Mouse (Mus musculus) CH12.LX (cell line): ENCODE results near the gene Tcp11l1. TPM values are rescaled to one million over a fixed set of nuclear protein-coding genes. Genes with fewer than 3 reads are reported as not detected.

ENCODE experiments used
- DNase-seq: peaks from one replicate; pipeline ENCODE4 v3.0.0-alpha.2; 2013; ENCODE audit errors: extremely low read depth
- H3K27ac ChIP-seq: 2 replicates; pipeline ENCODE4 v1.5.1; 2012; ENCODE audit warnings: low read depth, mild to moderate bottlenecking, control low read depth, moderate library complexity; ENCODE audit not compliant: insufficient read depth
- H3K27me3 ChIP-seq: replicated peaks from 2 replicates; pipeline ENCODE3; 2012; ENCODE audit warnings: inconsistent platforms
- H3K36me3 ChIP-seq, 2 experiments: replicated peaks in 1 of 2; 2 replicates each; pipeline versions ENCODE3 to v1.6.1; 2012; ENCODE audit warnings: inconsistent platforms in 1 of 2, low read length in 1 of 2, mild to moderate bottlenecking in 1 of 2, mixed read lengths in 1 of 2, moderate library complexity in 1 of 2; ENCODE audit not compliant: control insufficient read depth in 1 of 2, insufficient read depth in 1 of 2
- H3K4me1 ChIP-seq, 2 experiments: 2 replicates each; pipeline ENCODE4 v1.6.1; 2012; ENCODE audit warnings: inconsistent platforms in 1 of 2, moderate library complexity in 1 of 2; ENCODE audit not compliant: insufficient read depth in 2 of 2, control insufficient read depth in 1 of 2
- H3K4me2 ChIP-seq: 2 replicates; pipeline ENCODE4 v1.6.1; 2012; ENCODE audit warnings: low read depth, mild to moderate bottlenecking, control low read depth; ENCODE audit not compliant: poor library complexity, insufficient read depth, severe bottlenecking
- H3K4me3 ChIP-seq, 3 experiments: fragments of 150-350 bp in 1 of 3; sonication (generic) in 1 of 3; replicated peaks in 1 of 3; 2 replicates each; pipeline versions ENCODE3 to v1.5.1; 2011 to 2012; ENCODE audit warnings: low read depth in 2 of 3, low read length in 2 of 3, mild to moderate bottlenecking in 2 of 3, moderate library complexity in 2 of 3, control low read depth in 1 of 3, improper control_type of control experiment in 1 of 3, inconsistent platforms in 1 of 3, mixed read lengths in 1 of 3; ENCODE audit not compliant: poor library complexity in 1 of 3
- H3K79me2 ChIP-seq: replicated peaks from 2 replicates; pipeline ENCODE4 v1.6.1; 2012; ENCODE audit warnings: mild to moderate bottlenecking, moderate library complexity; ENCODE audit not compliant: control insufficient read depth, poor library complexity, insufficient read depth, severe bottlenecking; ENCODE audit errors: extremely low read depth
- H3K9ac ChIP-seq: 2 replicates; pipeline ENCODE4 v1.6.1; 2012; ENCODE audit warnings: low read depth, mild to moderate bottlenecking, control low read depth, moderate library complexity; ENCODE audit not compliant: insufficient read depth
- H3K9me3 ChIP-seq: replicated peaks from 2 replicates; pipeline ENCODE3; 2012; ENCODE audit warnings: low read length, inconsistent platforms, mixed read lengths
- BHLHE40 ChIP-seq: IDR thresholded peaks from 2 replicates; pipeline ENCODE4 v1.6.1; 2011; ENCODE audit warnings: mild to moderate bottlenecking, low read depth, low read length, improper control_type of control experiment
- CHD1 ChIP-seq: IDR thresholded peaks from 2 replicates; pipeline ENCODE4 v1.6.1; 2012; ENCODE audit warnings: low read depth, low read length, improper control_type of control experiment, inconsistent platforms
- CHD2 ChIP-seq: IDR thresholded peaks from 2 replicates; pipeline ENCODE4 v1.6.1; 2011; ENCODE audit warnings: low read length, improper control_type of control experiment
- CTCF ChIP-seq, 2 experiments: IDR thresholded peaks in 1 of 2; conservative IDR thresholded peaks in 1 of 2; 2 replicates each; pipeline ENCODE4 v1.5.1; 2011 to 2012; ENCODE audit warnings: low read depth in 2 of 2, low read length in 2 of 2, improper control_type of control experiment in 1 of 2, inconsistent platforms in 1 of 2, mild to moderate bottlenecking in 1 of 2, moderate library complexity in 1 of 2
- ETS1 ChIP-seq: conservative IDR thresholded peaks from 2 replicates; pipeline ENCODE4 v1.6.1; 2012; ENCODE audit warnings: low read depth, mild to moderate bottlenecking, inconsistent platforms, low read length, improper control_type of control experiment, moderate library complexity
- GABPA ChIP-seq: IDR thresholded peaks from 2 replicates; pipeline ENCODE4 v1.6.1; 2012; ENCODE audit warnings: low read depth, low read length, improper control_type of control experiment, inconsistent platforms; ENCODE audit not compliant: insufficient replicate concordance
- JUN ChIP-seq: IDR thresholded peaks from 2 replicates; pipeline ENCODE4 v1.6.1; 2011; ENCODE audit warnings: low read depth, mild to moderate bottlenecking, low read length, improper control_type of control experiment, moderate library complexity; ENCODE audit not compliant: insufficient read depth
- JUND ChIP-seq: conservative IDR thresholded peaks from 2 replicates; pipeline ENCODE4 v1.6.1; 2011; ENCODE audit warnings: low read depth, low read length, improper control_type of control experiment
- KAT2A ChIP-seq: IDR thresholded peaks from 2 replicates; pipeline ENCODE4 v1.6.1; 2012; ENCODE audit warnings: low read length, improper control_type of control experiment, inconsistent platforms; ENCODE audit not compliant: insufficient replicate concordance
- MAX ChIP-seq: IDR thresholded peaks from 2 replicates; pipeline ENCODE4 v1.6.1; 2011; ENCODE audit warnings: low read length, improper control_type of control experiment
- MXI1 ChIP-seq: IDR thresholded peaks from 2 replicates; pipeline ENCODE4 v1.6.1; 2011; ENCODE audit warnings: mild to moderate bottlenecking, low read depth, low read length, improper control_type of control experiment
- MYC ChIP-seq: IDR thresholded peaks from 2 replicates; pipeline ENCODE4 v1.6.1; 2011; ENCODE audit warnings: low read depth, mild to moderate bottlenecking, improper control_type of control experiment, low read length
- NELFE ChIP-seq: IDR thresholded peaks from 2 replicates; pipeline ENCODE4 v1.6.1; 2011; ENCODE audit warnings: low read depth, low read length, improper control_type of control experiment
- PAX5 ChIP-seq: IDR thresholded peaks from 2 replicates; pipeline ENCODE4 v1.6.1; 2012; ENCODE audit warnings: low read length, inconsistent platforms, mixed read lengths
- POLR2AphosphoS2 ChIP-seq: IDR thresholded peaks from 2 replicates; pipeline ENCODE4 v1.6.1; 2011; ENCODE audit warnings: low read depth, low read length, improper control_type of control experiment
- RCOR1 ChIP-seq: conservative IDR thresholded peaks from 2 replicates; pipeline ENCODE4 v1.6.1; 2012; ENCODE audit warnings: low read depth, mild to moderate bottlenecking, inconsistent platforms, low read length, improper control_type of control experiment
- SIN3A ChIP-seq: IDR thresholded peaks from 2 replicates; pipeline ENCODE4 v1.6.1; 2012; ENCODE audit warnings: low read length, improper control_type of control experiment, inconsistent platforms
- TBP ChIP-seq: conservative IDR thresholded peaks from 2 replicates; pipeline ENCODE4 v1.6.1; 2011; ENCODE audit warnings: low read depth, low read length, improper control_type of control experiment
- TCF12 ChIP-seq: IDR thresholded peaks from 2 replicates; pipeline ENCODE4 v1.6.1; 2014; ENCODE audit warnings: low read depth, mild to moderate bottlenecking, inconsistent platforms, low read length, improper control_type of control experiment
- USF1 ChIP-seq: IDR thresholded peaks from 2 replicates; pipeline ENCODE4 v1.6.1; 2014; ENCODE audit warnings: low read depth, mild to moderate bottlenecking, inconsistent platforms, low read length, improper control_type of control experiment
- USF2 ChIP-seq: conservative IDR thresholded peaks from 2 replicates; pipeline ENCODE4 v1.6.1; 2011; ENCODE audit warnings: low read depth, low read length, improper control_type of control experiment
- ZC3H11A ChIP-seq: IDR thresholded peaks from 2 replicates; pipeline ENCODE4 v1.6.1; 2012; ENCODE audit warnings: low read depth, mild to moderate bottlenecking, inconsistent platforms, low read length, improper control_type of control experiment
- dilution Hi-C: fragments of 300-500 bp; cut with MboI; formaldehyde crosslinking; loops from 2 replicates; pipeline ENCODE4 v1.14.3; 2020; ENCODE audit warnings: low sequenced_read_pairs; ENCODE audit not compliant: extremely low pct_unique_long_range_greater_than_20kb, extremely low pct_ligation_motif_present
- in situ Hi-C: fragments of 300-500 bp; cut with MboI; formaldehyde crosslinking; loops from 3 replicates; pipeline ENCODE4 v1.14.3; 2019; ENCODE audit warnings: low sequenced_read_pairs, low pct_ligation_motif_present, low pct_unique_long_range_greater_than_20kb, mixed read lengths
- polyA plus RNA-seq: library from polyadenylated mRNA; unstranded; fragments of >175 nt; gene quantifications from 2 replicates; pipeline ENCODE4 v1.2.1, GENCODE M21; 2012; ENCODE audit warnings: low read depth; ENCODE audit not compliant: insufficient read length
- total RNA-seq, 2 experiments: library from RNA; depleted of rRNA; stranded (reverse); fragments of 300-350 nt in 1 of 2; fragments of >200 nt in 1 of 2; gene quantifications; 2 replicates each; pipeline ENCODE4 v1.2.3; 2012 to 2014

Tcp11l1 gene
- total and polyA plus RNA-seq, 3 experiments: 2.9 to 11.7 (median 3.6) TPM

DNA sequence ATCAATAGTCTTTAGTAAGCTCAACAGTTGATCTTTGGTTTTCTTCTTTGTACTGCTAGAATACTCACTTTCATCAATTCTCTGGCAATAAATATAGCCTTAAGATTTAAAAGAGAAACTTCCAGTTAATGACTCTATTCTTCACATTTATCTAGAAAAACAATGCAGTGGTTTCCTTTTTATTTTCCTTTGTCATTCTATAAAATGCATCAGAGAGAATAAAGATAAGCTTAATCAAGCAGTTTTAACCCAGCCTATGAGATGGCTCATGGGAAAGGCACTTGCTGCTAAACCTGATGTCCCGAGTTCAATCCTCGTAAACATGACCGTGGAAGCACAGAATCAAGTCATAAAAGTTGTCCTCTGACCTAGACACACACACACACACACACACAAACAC, 10.1 kb upstream of the Tcp11l1 start:
- dilution Hi-C loops (no loop called here), in situ Hi-C loops (no loop called here)
- no peak for TF ChIP-seq BHLHE40
- no peak for TF ChIP-seq TBP
- no peak for TF ChIP-seq GABPA
- no peak for TF ChIP-seq ZC3H11A
- TF ChIP-seq USF2: no peak
- TF ChIP-seq JUN: no peak
- TF ChIP-seq TCF12: no peak
- no peak for TF ChIP-seq RCOR1
- Histone ChIP-seq H3K4me1 (peaks cover 0 to 5% of the 10 kb centered on the region in 2 experiments; a peak in 2 of 4 replicates), H3K4me2 (no peak overlapping the region), H3K79me2 (no peaks in the 10 kb centered on the region), H3K36me3 (no peaks in the 10 kb centered on the region), H3K27me3 (no peaks in the 10 kb centered on the region), H3K9me3 (no peaks in the 10 kb centered on the region), H3K27ac (no peak overlapping the region), H3K4me3 (no peak overlapping the region), H3K9ac (no peak overlapping the region)
- no peak for DNase-seq

DNA sequence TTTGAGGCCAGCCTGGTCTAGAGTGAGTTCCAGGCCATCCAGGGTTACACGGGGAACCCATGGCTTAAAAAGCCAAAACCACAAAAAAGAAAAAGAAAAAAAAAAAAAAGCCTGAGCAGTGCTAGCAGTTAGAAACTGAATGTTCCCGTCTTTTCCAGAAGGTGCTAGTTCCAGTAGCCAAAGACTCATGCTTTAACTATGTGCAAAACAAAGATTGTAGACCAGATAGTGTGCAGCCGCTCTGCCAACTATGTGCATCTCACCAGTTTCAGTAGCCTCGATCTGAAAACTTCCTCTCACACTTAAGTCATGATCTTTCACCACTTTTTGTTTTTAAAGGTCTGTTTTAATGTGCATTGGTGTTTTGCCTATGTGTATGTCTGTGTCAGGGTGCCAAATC, 5.9 kb upstream of the Tcp11l1 start:
- dilution Hi-C loops: no loop called here
- in situ Hi-C loops: no loop called here
- H3K27me3 ChIP-seq: no peaks in the 10 kb centered on the region

DNA sequence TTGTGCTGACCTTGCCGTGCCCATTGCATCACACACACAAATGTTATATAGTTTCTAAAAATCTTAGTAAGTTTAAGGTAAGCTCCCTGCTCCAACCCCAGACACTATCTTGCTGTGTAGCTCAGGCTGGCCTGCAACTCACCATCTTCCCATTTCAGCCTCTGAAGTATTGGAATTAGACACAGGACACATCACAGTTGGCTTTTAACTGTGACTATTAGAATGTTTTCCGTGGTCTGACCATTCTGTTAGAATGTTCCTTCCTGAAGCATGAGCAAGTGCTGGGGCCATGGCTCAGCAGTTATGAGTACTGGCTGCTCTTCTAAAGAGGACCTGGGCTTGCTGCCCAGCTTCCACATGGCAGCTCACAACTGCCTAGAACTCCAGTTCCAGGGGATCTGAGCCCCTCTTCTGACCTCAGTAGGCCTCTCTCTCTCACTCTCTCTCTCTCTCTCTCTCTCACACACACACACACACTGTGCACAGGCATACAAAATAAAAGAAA, 5.3 kb upstream of the Tcp11l1 start:
- no peaks in the 10 kb centered on the region for H3K36me3 ChIP-seq
- H3K27ac ChIP-seq: no peak overlapping the region
- H3K9ac ChIP-seq: no peak overlapping the region
- in situ Hi-C loops: no loop called here
- peaks cover 0 to 8% of the 10 kb centered on the region in 2 experiments; a peak in 2 of 4 replicates for H3K4me1 ChIP-seq
- no peaks in the 10 kb centered on the region for H3K27me3 ChIP-seq
- TF ChIP-seq TBP: no peak
- TF ChIP-seq CHD1: no peak
- TF ChIP-seq GABPA: no peak
- TF ChIP-seq ETS1: no peak
- no peak for TF ChIP-seq SIN3A
- TF ChIP-seq RCOR1: no peak
- no peak for TF ChIP-seq MYC
- no peak overlapping the region for H3K4me3 ChIP-seq
- H3K79me2 ChIP-seq: no peaks in the 10 kb centered on the region
- no peak overlapping the region for H3K4me2 ChIP-seq
- no peaks in the 10 kb centered on the region for H3K9me3 ChIP-seq
- dilution Hi-C loops: no loop called here
- DNase-seq: no peak

More for the DNA sequence above, 5.9 kb upstream of the Tcp11l1 start:
- H3K9me3 ChIP-seq: no peaks in the 10 kb centered on the region
- no peaks in the 10 kb centered on the region for H3K79me2 ChIP-seq
- no peak overlapping the region for H3K4me2 ChIP-seq
- H3K4me1 ChIP-seq: peaks cover 0 to 8% of the 10 kb centered on the region in 2 experiments; a peak in 2 of 4 replicates
- no peak overlapping the region for H3K4me3 ChIP-seq
- TF ChIP-seq PAX5 (no peak), JUND (no peak), TCF12 (no peak), KAT2A (no peak), MXI1 (no peak), POLR2AphosphoS2 (no peak), NELFE (no peak), CTCF (conservative IDR thresholded peaks at IDR 0.05 in 1 of 2, IDR thresholded peaks at IDR 0.05 in 1 of 2; ENCODE audit: low read depth in 2 of 2, low read length in 2 of 2) (no peak), MAX (no peak), CHD2 (no peak), USF1 (no peak), CHD1 (no peak)
- DNase-seq: no peak
- H3K27ac ChIP-seq: no peak overlapping the region
- no peaks in the 10 kb centered on the region for H3K36me3 ChIP-seq
- no peak overlapping the region for H3K9ac ChIP-seq
